Comparison of ENCODE assay signal across 21 mouse cellular contexts in the genomic region with DNA sequence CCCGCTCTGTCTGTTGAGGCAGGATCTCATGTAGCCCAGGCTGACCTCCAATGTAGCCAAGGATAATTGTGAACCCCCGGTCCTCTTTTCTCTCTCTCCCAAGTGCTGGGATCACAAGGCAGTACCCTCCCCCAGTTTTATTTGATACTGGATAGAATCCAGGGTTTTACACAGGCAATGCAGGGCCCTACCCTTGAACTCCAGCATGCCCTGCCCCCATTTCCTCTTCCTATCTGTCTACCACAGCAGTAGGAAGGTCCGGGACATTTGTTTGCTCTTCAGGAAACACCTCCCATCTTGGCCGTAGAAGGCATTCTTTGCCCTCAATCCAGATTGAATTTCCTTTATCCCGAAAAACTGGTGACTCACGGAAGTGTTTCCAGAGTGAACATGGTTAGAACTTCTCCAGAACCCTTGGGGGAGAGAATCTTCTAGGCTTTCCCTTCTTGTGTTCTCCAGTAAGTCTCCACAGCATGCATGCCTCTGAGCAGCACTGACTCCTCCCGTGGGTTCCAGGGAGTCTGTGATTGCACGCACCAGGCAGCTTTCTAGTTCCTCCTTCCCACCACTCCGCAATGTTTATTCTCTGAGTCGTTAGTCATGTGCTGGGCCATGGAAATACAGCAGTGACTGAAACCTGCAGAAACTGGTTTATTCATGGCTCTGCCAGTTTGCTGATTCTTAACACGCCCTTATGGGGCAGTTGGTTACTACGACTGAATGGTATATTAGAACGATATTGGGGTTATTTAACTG.
DNase-seq lines count a peak whose midpoint lies in the region; ATAC-seq lines count a peak whose summit lies in the region.
"Had no signal": no experiment of that assay in that cellular context is flagged by ENCODE, and none has a peak within 500 bp of the region (broad histone marks: within the 10 kb centered on the region; RNA-seq: fewer than 3 reads in every experiment).

No protein-coding gene starts in this region.

- peak; percentile 12 to 32 for DNase-seq in adrenal gland, adult (ENCODE audit: inconsistent age in 2 of 2, low spot score in 1 of 2)
- DNase-seq in adrenal gland, postnatal 25 days = no peak
- DNase-seq in kidney, adult 18-20 months = peak; percentile 10
- DNase-seq in ES-CJ7 (ENCODE audit: low read depth, low spot score) = peak; percentile 68
- peak; percentile 49 for DNase-seq in kidney, postnatal 14 days
- no peak for DNase-seq in midbrain, embryonic 11.5 days (ENCODE audit: low spot score, missing footprints)
- DNase-seq in urinary bladder, postnatal 4 days (ENCODE audit: low spot score in 2 of 2) = no peak
- DNase-seq: cerebellum, adult 2 months; cerebellum, postnatal 36 days; forebrain, postnatal 0 days; heart, postnatal 4 days; liver, postnatal 0 days; thymus, postnatal 14 days had no signal

- no peak overlapping the region for H3K9ac ChIP-seq in kidney, embryonic 15.5 days
- no peak overlapping the region for H3K9ac ChIP-seq in midbrain, embryonic 11.5 days (ENCODE audit: low read length)
- H3K9ac ChIP-seq: forebrain, postnatal 0 days; liver, postnatal 0 days; midbrain, embryonic 15.5 days had no signal

- no peak overlapping the region for H3K4me2 ChIP-seq in kidney, embryonic 15.5 days
- H3K4me2 ChIP-seq in midbrain, embryonic 11.5 days = no peak overlapping the region
- H3K4me2 ChIP-seq: midbrain, embryonic 15.5 days had no signal

- H3K36me3 ChIP-seq in kidney, embryonic 15.5 days = no peaks in the 10 kb centered on the region
- H3K36me3 ChIP-seq in midbrain, embryonic 11.5 days (ENCODE audit: control insufficient read depth, insufficient read depth, low read length) = no peaks in the 10 kb centered on the region
- H3K36me3 ChIP-seq: forebrain, embryonic 10.5 days; limb, embryonic 10.5 days; midbrain, embryonic 15.5 days had no signal

- no peaks in the 10 kb centered on the region for H3K27me3 ChIP-seq in kidney, embryonic 15.5 days
- no peaks in the 10 kb centered on the region for H3K27me3 ChIP-seq in midbrain, embryonic 11.5 days (ENCODE audit: control insufficient read depth, insufficient read depth, low read length)
- H3K27me3 ChIP-seq: midbrain, embryonic 15.5 days had no signal

- H3K27ac ChIP-seq in kidney, embryonic 15.5 days = no peak overlapping the region
- no peak overlapping the region for H3K27ac ChIP-seq in midbrain, embryonic 11.5 days (ENCODE audit: low read depth, low read length)
- H3K27ac ChIP-seq: forebrain, embryonic 10.5 days; left cerebral cortex, adult 2 months; limb, embryonic 10.5 days; midbrain, embryonic 15.5 days had no signal

- 0 out of 2 replicates have a peak, but pooled peaks cover 7% of the 10 kb centered on the region for H3K4me1 ChIP-seq in kidney, embryonic 15.5 days
- H3K4me1 ChIP-seq in midbrain, embryonic 11.5 days (ENCODE audit: control insufficient read depth, insufficient read depth, low read length) = no peaks in the 10 kb centered on the region

- no peak for ATAC-seq in kidney, embryonic 15.5 days (replicated peaks; ENCODE audit: low FRiP score)
- no peak for ATAC-seq in midbrain, embryonic 11.5 days (ENCODE audit: low FRiP score)
- ATAC-seq: forebrain, postnatal 0 days; hindbrain, embryonic 16.5 days; intestine, postnatal 0 days; liver, postnatal 0 days; midbrain, embryonic 15.5 days had no signal

- peaks cover 13% of the 10 kb centered on the region; the same call in 1 of the 2 replicates for H3K9me3 ChIP-seq in kidney, embryonic 15.5 days (replicated peaks)
- H3K9me3 ChIP-seq in midbrain, embryonic 11.5 days (ENCODE audit: control insufficient read depth, low read length) = peaks cover 4% of the 10 kb centered on the region
- H3K9me3 ChIP-seq: limb, embryonic 10.5 days; midbrain, embryonic 15.5 days had no signal

- 88% methylated on average over 13 of the region's 13 CpGs for WGBS in kidney, embryonic 15.5 days
- WGBS in midbrain, embryonic 11.5 days = 89% methylated on average over 13 of the region's 13 CpGs

- no peak overlapping the region for H3K4me3 ChIP-seq in kidney, embryonic 15.5 days (replicated peaks)
- H3K4me3 ChIP-seq in midbrain, embryonic 11.5 days (ENCODE audit: low read depth, low read length) = no peak overlapping the region
- H3K4me3 ChIP-seq: forebrain, embryonic 10.5 days; left cerebral cortex, adult 2 months; limb, embryonic 10.5 days; midbrain, embryonic 15.5 days; myocyte had no signal

Comparison
In these comparisons a context has a peak if more than half of its experiments do, and no peak if none do; other contexts are left out.
1. DNase-seq: peak in adrenal gland, adult (2 of 2), kidney, adult 18-20 months (single experiment), ES-CJ7 (single experiment) and kidney, postnatal 14 days (single experiment); none in adrenal gland, postnatal 25 days (single experiment), midbrain, embryonic 11.5 days (single experiment) and urinary bladder, postnatal 4 days (0 of 2).